Mouse (Mus musculus): Measurements from ENCODE around the gene Nsmce1. TPM values are rescaled to one million over a fixed set of nuclear protein-coding genes. Genes with fewer than 3 reads are reported as not detected.
A peak's percentile ranks its signal among the peaks of the same experiment; 100 is the strongest.

Nsmce1 gene
- total RNA-seq (2021): 10 to 100 TPM; 13.8 to 14.4 TPM
- long read RNA-seq, experiment 1, transcript Nsmce1-201 (8 exons, 1,120 nt): major isoform, 13 of 20 reads
- long read RNA-seq, experiment 1, partial matches to known transcripts: 3 of 20 reads
- long read RNA-seq, experiment 1, other reads (novel, unspliced or antisense): 4 of 20 reads
- long read RNA-seq, experiment 2, transcript Nsmce1-201 (8 exons, 1,120 nt): major isoform, 11 of 21 reads
- long read RNA-seq, experiment 2, partial matches to known transcripts: 6 of 21 reads
- long read RNA-seq, experiment 2, other reads (novel, unspliced or antisense): 4 of 21 reads

DNA sequence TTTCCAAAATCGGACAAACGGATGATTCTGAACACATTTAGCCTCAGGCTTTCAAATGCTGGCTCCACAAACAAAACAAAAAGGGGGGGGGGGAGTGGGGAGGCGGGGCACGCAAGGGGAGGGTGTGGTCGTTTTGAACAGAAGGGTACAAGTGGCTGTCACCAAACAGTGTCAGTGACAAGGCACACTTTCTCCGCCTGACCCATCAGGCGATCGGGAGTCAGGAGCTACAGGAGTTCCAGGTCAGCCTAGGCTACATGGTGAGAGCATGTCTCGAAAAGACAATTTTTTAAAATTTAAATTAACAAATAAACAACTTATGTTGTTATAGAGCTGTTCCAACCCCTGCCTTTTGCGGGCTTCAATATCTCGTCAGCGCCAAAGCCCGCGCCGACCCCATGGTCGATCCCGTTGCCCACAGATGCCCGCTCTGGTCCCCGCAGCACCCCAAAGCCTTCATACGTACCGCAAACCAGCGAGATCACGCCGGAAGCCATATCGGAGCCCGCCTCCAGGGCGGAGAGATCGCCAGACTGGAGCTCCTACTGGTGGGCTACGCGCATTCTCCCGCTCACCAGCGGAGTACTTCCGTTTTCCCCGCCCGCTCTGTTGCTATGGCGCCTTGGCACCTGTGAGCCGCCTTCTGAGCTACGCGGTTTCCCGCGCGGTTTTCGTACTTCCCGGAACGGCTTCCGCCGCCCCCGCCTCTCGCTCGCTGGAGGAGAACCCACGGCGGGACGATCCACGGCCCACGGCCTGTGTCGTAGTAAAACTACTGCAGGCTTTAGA, at the start of gene Nsmce1:
TSS of gene Nsmce1 (minus strand) at position 650 of the 789 bp plus-strand sequence.
- peak; percentile 58 for TF ChIP-seq CTCF (IDR thresholded peaks at IDR 0.05)
- intact Hi-C loops (cut with DNase I): loop anchor here (5.0 kb wide), 1 partner anchor 61 kb away; the partner anchor contains the start of gene Il4ra
- peak within 1 kb of the TSS; percentile 94 for H3K27ac ChIP-seq
- peak within 1 kb of the TSS; percentile 82 for H3K4me3 ChIP-seq
- peak; percentile 93 to 96 for DNase-seq (ENCODE audit: extremely low spot score in 1 of 2, low spot score in 2 of 2)

GRCm38 (mm10) chr7:125541026-125541425, 49.6 kb upstream of the Nsmce1 start:
- intact Hi-C loops (cut with DNase I): loop anchor here (2.0 kb wide), 1 partner anchor 16 kb away; no protein-coding TSS in a partner anchor
- Histone ChIP-seq H3K27ac (no peak overlapping the region), H3K4me3 (no peak overlapping the region)
- no peak for TF ChIP-seq CTCF (IDR thresholded peaks at IDR 0.05)
- DNase-seq (ENCODE audit: extremely low spot score in 1 of 2, low spot score in 2 of 2): no peak

- no peak overlapping the region for H3K27ac ChIP-seq
- no peak for DNase-seq (ENCODE audit: extremely low spot score in 1 of 2, low spot score in 2 of 2)
- no peak overlapping the region for H3K4me3 ChIP-seq
- intact Hi-C loops (cut with DNase I): no loop called here
- no peak for TF ChIP-seq CTCF (IDR thresholded peaks at IDR 0.05)
Observed at GRCm38 (mm10) chr7:125539351-125539750, 48.0 kb upstream of the Nsmce1 start.

DNA sequence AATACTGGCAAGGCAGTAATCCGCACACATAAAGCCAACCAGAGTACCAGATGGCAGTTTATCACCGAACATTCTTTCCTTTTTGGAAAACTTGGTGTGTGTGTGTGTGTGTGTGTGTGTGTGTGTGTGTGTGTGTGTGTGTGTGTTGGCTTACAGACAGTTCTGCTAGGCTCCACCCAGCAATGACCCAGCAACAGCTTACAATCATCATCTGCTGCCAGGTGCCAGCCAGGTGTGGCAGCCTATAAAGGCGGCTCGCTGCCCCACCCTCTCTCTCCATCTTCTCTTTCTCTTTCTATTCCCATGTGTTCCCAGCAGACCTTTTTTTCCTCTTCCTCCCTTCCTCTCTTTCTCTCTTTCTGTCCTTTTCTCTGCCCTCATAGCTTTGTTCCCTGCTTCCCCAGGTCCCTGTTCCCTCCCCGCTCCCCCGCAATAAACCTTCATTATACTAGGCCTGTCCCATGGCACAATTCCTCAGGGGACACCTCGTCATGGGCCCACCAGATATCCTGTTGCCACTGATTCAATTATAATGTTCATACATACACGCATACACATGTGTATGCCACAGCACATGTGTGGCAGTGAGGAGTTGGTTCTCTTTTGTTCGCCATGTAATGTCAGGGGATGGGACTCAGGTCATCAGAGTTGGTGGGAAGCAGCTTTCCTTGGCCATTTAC, 36.6 kb upstream of the Nsmce1 start:
- Histone ChIP-seq H3K27ac (no peak overlapping the region), H3K4me3 (no peak overlapping the region)
- no peak for TF ChIP-seq CTCF (IDR thresholded peaks at IDR 0.05)
- intact Hi-C loops (cut with DNase I): no loop called here
- DNase-seq (ENCODE audit: extremely low spot score in 1 of 2, low spot score in 2 of 2): no peak

- intact Hi-C loops (cut with DNase I): no loop called here
- DNase-seq (ENCODE audit: extremely low spot score in 1 of 2, low spot score in 2 of 2): no peak
- H3K4me3 ChIP-seq: no peak overlapping the region
- no peak for TF ChIP-seq CTCF (IDR thresholded peaks at IDR 0.05)
- no peak overlapping the region for H3K27ac ChIP-seq
Observed at GRCm38 (mm10) chr7:125527186-125527585, 35.8 kb upstream of the Nsmce1 start.

GRCm38 (mm10) chr7:125523051-125523450, 31.7 kb upstream of the Nsmce1 start:
- Histone ChIP-seq H3K27ac (no peak overlapping the region), H3K4me3 (no peak overlapping the region)
- no peak for DNase-seq (ENCODE audit: extremely low spot score in 1 of 2, low spot score in 2 of 2)
- TF ChIP-seq CTCF (IDR thresholded peaks at IDR 0.05): no peak
- intact Hi-C loops (cut with DNase I): no loop called here

DNA sequence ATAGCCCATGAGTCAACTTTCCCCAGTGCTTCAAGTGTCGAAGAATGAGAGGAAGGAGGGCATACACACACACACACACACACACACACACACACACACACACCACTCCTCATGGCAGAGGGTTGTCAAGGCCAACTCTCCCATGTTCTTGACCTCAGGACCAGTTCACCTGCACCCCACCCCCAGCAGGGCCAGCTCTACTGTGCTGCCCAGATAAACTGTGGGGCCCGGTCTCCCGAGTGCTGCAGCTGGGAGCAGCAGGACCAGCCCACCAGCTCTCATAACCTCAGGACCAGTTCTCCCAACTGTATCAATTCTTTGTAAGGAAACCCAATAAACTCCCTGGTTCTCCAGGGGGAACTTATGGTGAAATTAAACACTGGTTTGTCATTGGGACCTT, 28.3 kb upstream of the Nsmce1 start:
- Histone ChIP-seq H3K4me3 (no peak overlapping the region), H3K27ac (no peak overlapping the region)
- DNase-seq (ENCODE audit: extremely low spot score in 1 of 2, low spot score in 2 of 2): no peak
- TF ChIP-seq CTCF (IDR thresholded peaks at IDR 0.05): no peak
- intact Hi-C loops (cut with DNase I): no loop called here

DNA sequence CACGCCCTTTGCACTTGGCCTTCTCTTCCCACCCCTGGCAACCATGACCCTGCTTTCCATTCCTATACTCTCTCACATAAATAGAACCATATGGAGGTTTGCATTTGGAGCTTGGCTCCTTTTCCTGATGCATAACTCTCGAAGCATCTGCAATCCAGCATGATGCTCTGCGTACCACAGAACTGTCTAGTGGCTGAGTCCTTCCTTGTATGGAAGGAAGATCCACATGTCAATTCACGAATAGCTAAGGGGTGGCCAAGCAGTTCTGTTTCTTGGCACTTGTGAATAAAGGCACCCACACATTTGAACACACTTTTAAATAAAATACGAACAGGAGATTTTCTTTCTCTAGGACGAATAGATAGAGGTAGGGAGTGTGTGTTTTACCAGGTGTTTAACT, 26.1 kb upstream of the Nsmce1 start:
- TF ChIP-seq CTCF (IDR thresholded peaks at IDR 0.05): no peak
- DNase-seq (ENCODE audit: extremely low spot score in 1 of 2, low spot score in 2 of 2): no peak
- Histone ChIP-seq H3K4me3 (no peak overlapping the region), H3K27ac (no peak overlapping the region)
- intact Hi-C loops (cut with DNase I): no loop called here

DNA sequence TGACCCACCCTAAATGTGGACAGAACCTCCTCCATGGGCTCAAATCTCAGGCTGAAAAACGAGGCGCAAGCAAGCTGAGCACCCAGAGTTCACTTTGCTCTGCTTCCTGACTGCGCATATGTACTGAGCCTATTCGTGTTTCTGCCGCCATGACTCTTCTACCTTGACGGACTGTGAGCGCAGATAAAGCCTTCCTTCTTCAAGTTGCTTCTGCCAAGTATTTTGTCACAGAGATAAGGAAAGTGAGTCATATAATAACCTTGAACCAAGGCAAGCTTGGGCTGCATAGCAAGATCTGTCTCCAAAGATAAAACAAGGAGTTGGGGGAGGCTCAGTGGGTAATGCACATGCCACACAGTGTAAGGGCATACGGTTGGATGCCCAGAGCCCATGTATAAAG, 25.3 kb upstream of the Nsmce1 start:
- Histone ChIP-seq H3K4me3 (no peak overlapping the region), H3K27ac (no peak overlapping the region)
- intact Hi-C loops (cut with DNase I): no loop called here
- TF ChIP-seq CTCF (IDR thresholded peaks at IDR 0.05): no peak
- no peak for DNase-seq (ENCODE audit: extremely low spot score in 1 of 2, low spot score in 2 of 2)

DNA sequence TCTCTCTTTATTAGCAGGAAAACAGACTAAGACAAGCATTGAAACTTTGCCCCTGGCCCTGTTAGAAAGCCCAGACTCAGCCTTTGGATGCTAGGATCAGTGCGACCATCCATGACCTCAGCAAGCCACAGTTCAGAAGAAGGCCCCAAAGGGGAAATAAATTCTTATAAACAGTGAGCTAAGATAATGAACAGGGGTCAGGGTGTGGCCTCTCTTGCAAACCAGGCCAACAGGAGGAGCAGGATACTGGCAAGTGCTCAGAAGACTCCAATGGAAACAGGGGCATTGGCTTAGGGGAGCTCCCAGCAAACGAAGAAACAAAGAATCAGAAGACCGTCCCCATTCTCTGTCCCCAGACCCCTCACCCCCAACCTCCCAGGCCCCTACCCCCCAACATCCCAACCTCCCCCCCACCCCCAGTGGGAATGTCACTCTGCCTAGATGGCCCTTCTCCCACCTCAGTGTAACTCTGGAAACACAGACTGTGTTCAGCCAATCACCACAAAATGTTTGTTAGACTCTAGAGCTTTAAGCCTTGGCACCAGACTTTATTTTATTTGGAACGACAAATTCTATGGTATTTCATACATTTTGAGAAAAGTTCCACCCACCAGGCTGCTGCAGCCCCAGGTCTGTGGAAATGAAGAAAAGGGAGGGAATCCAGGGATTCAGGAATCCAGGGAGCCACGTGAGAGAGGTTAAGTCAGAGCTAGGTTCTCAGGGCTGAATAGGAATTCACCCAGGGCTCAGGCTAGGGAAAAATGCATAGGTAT, 23.9 kb upstream of the Nsmce1 start:
- DNase-seq (ENCODE audit: extremely low spot score in 1 of 2, low spot score in 2 of 2): no peak
- H3K4me3 ChIP-seq: no peak overlapping the region
- intact Hi-C loops (cut with DNase I): no loop called here
- no peak overlapping the region for H3K27ac ChIP-seq
- no peak for TF ChIP-seq CTCF (IDR thresholded peaks at IDR 0.05)

DNA sequence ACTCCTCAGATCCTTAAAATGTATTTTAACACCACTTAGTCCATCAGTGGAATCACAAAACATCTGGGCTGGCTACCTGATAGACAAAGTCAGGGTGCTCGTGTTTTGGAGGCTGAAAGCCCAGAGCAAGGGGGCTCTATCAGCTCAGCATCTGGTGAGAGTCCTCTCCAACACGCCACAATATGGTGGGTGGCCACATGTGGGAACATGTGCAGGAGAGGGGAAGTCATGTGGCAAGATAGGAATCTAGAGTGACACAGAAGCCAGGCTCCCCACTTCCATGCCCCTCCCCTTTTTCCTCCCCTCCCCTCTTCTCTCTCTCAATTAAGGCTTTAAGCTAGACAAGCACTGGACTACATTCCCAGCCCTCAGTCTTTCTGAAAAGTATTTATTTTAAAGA, 20.5 kb upstream of the Nsmce1 start:
- TF ChIP-seq CTCF (IDR thresholded peaks at IDR 0.05): no peak
- intact Hi-C loops (cut with DNase I): no loop called here
- H3K4me3 ChIP-seq: no peak overlapping the region
- H3K27ac ChIP-seq: no peak overlapping the region
- DNase-seq (ENCODE audit: extremely low spot score in 1 of 2, low spot score in 2 of 2): no peak
